Mouse (Mus musculus): ENCODE measurements at regions not wholly inside any gene's neighbourhood (a gene's known extent, or its start where the extent isn't known, plus 50 kb on each side); places are given as distances from the start of the nearest gene placed in this dataset.

DNA sequence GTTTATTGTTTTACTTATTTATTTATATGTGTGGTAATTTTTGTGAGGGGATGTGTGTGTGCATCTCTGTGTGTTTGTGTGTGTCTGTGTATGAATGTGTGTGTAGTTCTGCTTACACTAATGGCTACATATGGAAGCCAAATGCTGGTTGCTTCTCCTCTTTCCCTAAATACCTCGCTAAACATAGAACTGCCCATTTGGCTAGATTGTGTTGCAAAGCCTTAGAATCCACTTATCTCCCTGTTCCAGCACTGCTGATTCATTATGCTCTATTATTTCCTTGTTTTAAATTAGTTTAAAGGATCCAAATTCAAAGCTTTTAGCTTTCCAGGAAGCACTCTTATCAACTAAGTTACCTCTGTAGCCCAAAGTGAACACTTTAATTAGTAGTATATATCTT is 1148.5 kb upstream of the Cited2 start:
- no peak for ATAC-seq
- H3K9ac ChIP-seq (ENCODE audit: low read depth, low read length): no peak overlapping the region
- no peak overlapping the region for H3K4me2 ChIP-seq (ENCODE audit: low read length)
- H3K27ac ChIP-seq (ENCODE audit: low read length): no peak overlapping the region
- H3K4me1 ChIP-seq (ENCODE audit: control insufficient read depth, insufficient read depth, low read length): no peaks in the 10 kb centered on the region
- no peaks in the 10 kb centered on the region for H3K9me3 ChIP-seq (replicated peaks; ENCODE audit: control insufficient read depth, low read length, poor library complexity, severe bottlenecking)
- 87% methylated on average over 1 of the region's 1 CpGs for WGBS
- H3K36me3 ChIP-seq (ENCODE audit: control insufficient read depth, insufficient read depth, low read length): no peaks in the 10 kb centered on the region
- no peak overlapping the region for H3K4me3 ChIP-seq (ENCODE audit: low read depth, low read length)
- no peaks in the 10 kb centered on the region for H3K27me3 ChIP-seq (ENCODE audit: control insufficient read depth, insufficient read depth, low read depth, low read length)

DNA sequence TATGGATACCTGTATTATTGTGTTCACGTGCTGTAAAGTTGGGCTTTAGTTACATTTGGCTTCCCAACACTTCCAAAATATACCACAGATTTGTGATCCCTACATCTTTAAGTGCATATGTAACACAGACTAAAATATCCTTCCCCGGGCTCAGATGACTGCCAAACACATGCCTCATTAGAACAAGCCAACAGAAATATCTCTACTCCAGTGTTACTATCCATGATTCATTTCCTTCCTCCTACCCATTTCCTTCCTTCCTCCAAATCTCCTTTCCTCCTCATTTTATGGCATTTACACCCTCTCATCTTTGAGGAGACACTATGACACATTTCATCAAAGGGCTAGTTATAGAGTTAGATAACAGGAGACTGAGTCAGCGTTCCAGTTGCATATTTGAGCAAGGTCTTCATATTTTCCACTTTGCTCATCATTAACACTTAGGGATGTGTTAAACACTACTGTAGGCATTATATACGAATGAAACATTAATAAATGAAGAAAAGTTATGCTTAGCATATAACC is 1144.4 kb upstream of the Cited2 start:
- Histone ChIP-seq H3K36me3 (ENCODE audit: control insufficient read depth, insufficient read depth, low read length) (no peaks in the 10 kb centered on the region), H3K27ac (ENCODE audit: low read length) (no peak overlapping the region), H3K9me3 (replicated peaks; ENCODE audit: control insufficient read depth, low read length, poor library complexity, severe bottlenecking) (no peaks in the 10 kb centered on the region), H3K27me3 (ENCODE audit: control insufficient read depth, insufficient read depth, low read depth, low read length) (no peaks in the 10 kb centered on the region), H3K4me3 (ENCODE audit: low read depth, low read length) (no peak overlapping the region), H3K9ac (ENCODE audit: low read depth, low read length) (no peak overlapping the region), H3K4me1 (ENCODE audit: control insufficient read depth, insufficient read depth, low read length) (no peaks in the 10 kb centered on the region), H3K4me2 (ENCODE audit: low read length) (no peak overlapping the region)
- 89% methylated on average over 4 of the region's 4 CpGs for WGBS
- no peak for ATAC-seq

DNA sequence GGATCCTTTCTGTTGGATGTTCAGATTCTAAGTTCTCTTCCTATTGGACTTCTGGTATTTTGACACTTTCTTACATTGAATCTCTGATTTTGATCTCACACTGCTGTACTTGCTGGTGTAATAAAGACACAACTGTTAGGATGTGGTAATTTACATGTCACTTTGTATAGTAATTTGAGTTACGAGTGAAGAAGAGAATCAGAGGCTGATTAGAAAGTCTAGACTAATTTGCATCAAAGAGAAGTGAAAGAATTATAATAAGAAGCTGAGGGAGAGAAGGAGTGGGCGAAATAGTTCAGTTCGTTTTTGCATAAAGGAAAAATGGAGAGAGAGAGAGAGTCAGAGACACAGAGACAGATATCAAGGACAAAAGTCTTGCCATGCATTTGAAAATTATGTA is 1142.8 kb upstream of the Cited2 start:
- Histone ChIP-seq H3K4me3 (ENCODE audit: low read depth, low read length) (no peak overlapping the region), H3K27me3 (ENCODE audit: control insufficient read depth, insufficient read depth, low read depth, low read length) (no peaks in the 10 kb centered on the region), H3K9ac (ENCODE audit: low read depth, low read length) (no peak overlapping the region), H3K27ac (ENCODE audit: low read length) (no peak overlapping the region), H3K4me2 (ENCODE audit: low read length) (no peak overlapping the region), H3K36me3 (ENCODE audit: control insufficient read depth, insufficient read depth, low read length) (no peaks in the 10 kb centered on the region), H3K4me1 (ENCODE audit: control insufficient read depth, insufficient read depth, low read length) (no peaks in the 10 kb centered on the region), H3K9me3 (replicated peaks; ENCODE audit: control insufficient read depth, low read length, poor library complexity, severe bottlenecking) (no peaks in the 10 kb centered on the region)
- 68% methylated on average over 3 of the region's 3 CpGs for WGBS
- ATAC-seq: no peak

DNA sequence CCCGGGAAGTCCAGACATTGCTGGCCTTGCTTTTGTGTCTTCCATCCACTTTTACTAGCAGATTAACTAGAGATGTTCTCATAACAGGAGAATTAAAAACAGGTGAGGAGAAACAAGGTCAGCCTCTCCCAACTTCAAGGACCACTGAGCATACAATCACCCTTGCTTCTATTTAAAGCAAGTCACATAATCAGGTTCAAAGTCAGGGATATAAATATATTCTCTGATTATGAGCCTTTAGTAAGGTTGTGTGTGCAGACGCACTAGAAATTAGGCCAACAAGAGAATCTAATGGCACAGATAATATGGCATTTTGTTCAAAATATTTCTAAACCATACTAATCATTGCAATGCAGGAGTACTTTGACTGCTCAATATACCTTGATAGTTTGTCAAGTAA is 1134.2 kb upstream of the Cited2 start:
- no peak overlapping the region for H3K4me3 ChIP-seq (ENCODE audit: low read depth, low read length)
- ATAC-seq: no peak
- no peak overlapping the region for H3K9ac ChIP-seq (ENCODE audit: low read depth, low read length)
- WGBS: 76% methylated on average over 2 of the region's 2 CpGs
- H3K36me3 ChIP-seq (ENCODE audit: control insufficient read depth, insufficient read depth, low read length): no peaks in the 10 kb centered on the region
- H3K9me3 ChIP-seq (replicated peaks; ENCODE audit: control insufficient read depth, low read length, poor library complexity, severe bottlenecking): no peaks in the 10 kb centered on the region
- no peak overlapping the region for H3K4me2 ChIP-seq (ENCODE audit: low read length)
- no peaks in the 10 kb centered on the region for H3K27me3 ChIP-seq (ENCODE audit: control insufficient read depth, insufficient read depth, low read depth, low read length)
- H3K27ac ChIP-seq (ENCODE audit: low read length): no peak overlapping the region
- H3K4me1 ChIP-seq (ENCODE audit: control insufficient read depth, insufficient read depth, low read length): no peaks in the 10 kb centered on the region

DNA sequence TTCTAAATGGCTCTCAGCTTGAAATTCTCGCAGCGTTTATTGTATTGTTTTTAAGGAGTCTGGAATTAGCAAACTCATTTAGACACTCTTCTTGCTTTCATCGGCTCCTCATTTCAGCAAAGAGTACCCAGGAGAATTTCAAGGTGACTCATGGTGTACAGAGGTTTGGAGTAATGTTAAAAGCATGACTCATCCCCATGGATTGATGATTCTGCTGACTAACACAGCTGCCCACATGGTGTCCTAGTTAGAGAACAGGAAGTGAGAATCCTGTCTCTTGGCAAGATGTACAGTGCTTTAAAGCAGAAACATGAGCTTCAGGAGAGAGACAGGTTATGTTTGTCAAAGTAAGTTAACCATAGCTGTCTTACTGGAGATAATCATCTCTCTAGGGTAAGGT is 1133.6 kb upstream of the Cited2 start:
- no peaks in the 10 kb centered on the region for H3K9me3 ChIP-seq (replicated peaks; ENCODE audit: control insufficient read depth, low read length, poor library complexity, severe bottlenecking)

DNA sequence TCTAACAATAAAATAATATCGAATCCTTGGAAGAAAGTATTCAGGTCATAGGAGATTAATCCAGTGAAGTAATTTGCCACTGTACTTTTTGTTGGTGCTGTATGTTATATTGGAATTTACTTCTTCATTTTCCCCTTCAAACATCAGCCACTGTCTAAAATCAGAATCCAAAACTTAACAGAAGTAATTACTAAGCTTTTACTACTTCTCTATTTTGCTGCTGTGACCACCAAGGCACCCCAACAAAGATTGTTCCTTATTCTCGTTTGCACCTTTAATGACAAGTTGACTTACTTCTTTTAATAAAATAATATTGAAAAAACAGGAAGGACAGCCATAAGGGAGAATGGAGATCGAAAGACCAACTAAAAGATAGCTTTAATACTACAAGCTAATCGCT is 1130.1 kb upstream of the Cited2 start:
- H3K4me2 ChIP-seq (ENCODE audit: low read length): no peak overlapping the region
- no peaks in the 10 kb centered on the region; the same call in 1 of the 2 replicates for H3K9me3 ChIP-seq (replicated peaks; ENCODE audit: control insufficient read depth, low read length, poor library complexity, severe bottlenecking)
- no peak overlapping the region for H3K27ac ChIP-seq (ENCODE audit: low read length)
- no peaks in the 10 kb centered on the region for H3K27me3 ChIP-seq (ENCODE audit: control insufficient read depth, insufficient read depth, low read depth, low read length)
- no peaks in the 10 kb centered on the region for H3K4me1 ChIP-seq (ENCODE audit: control insufficient read depth, insufficient read depth, low read length)
- no peak for ATAC-seq
- H3K9ac ChIP-seq (ENCODE audit: low read depth, low read length): no peak overlapping the region
- 92% methylated on average over 4 of the region's 4 CpGs for WGBS
- H3K4me3 ChIP-seq (ENCODE audit: low read depth, low read length): no peak overlapping the region
- H3K36me3 ChIP-seq (ENCODE audit: control insufficient read depth, insufficient read depth, low read length): no peaks in the 10 kb centered on the region

More for the DNA sequence above, 1133.6 kb upstream of the Cited2 start:
- no peak overlapping the region for H3K4me3 ChIP-seq (ENCODE audit: low read depth, low read length)
- no peak for ATAC-seq
- WGBS: 79% methylated on average over 3 of the region's 3 CpGs
- H3K4me2 ChIP-seq (ENCODE audit: low read length): no peak overlapping the region
- H3K4me1 ChIP-seq (ENCODE audit: control insufficient read depth, insufficient read depth, low read length): no peaks in the 10 kb centered on the region
- no peak overlapping the region for H3K9ac ChIP-seq (ENCODE audit: low read depth, low read length)
- H3K27ac ChIP-seq (ENCODE audit: low read length): no peak overlapping the region
- H3K27me3 ChIP-seq (ENCODE audit: control insufficient read depth, insufficient read depth, low read depth, low read length): no peaks in the 10 kb centered on the region
- no peaks in the 10 kb centered on the region for H3K36me3 ChIP-seq (ENCODE audit: control insufficient read depth, insufficient read depth, low read length)

DNA sequence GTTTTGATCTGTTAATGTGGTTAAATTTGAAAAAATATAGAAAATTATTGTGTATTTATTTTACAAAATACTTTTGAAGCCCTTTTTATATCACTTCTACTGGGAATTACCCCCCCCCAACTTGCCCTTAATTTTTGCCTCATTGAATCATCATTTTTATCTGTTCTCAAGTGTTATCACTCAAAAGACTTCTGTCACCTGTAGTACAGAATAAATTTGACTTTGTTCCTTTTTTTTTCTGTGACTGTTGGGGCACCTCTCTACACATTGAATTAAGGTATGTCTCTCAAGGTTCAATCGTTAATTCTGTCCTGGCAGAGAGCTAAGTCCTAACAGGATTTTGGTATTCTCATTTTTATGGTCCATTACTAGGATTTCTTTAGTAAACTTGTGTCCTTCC is 1123.0 kb upstream of the Cited2 start:
- 96% methylated on average over 1 of the region's 1 CpGs for WGBS
- Histone ChIP-seq H3K36me3 (ENCODE audit: control insufficient read depth, insufficient read depth, low read length) (no peaks in the 10 kb centered on the region), H3K4me3 (ENCODE audit: low read depth, low read length) (no peak overlapping the region), H3K27ac (ENCODE audit: low read length) (no peak overlapping the region), H3K4me1 (ENCODE audit: control insufficient read depth, insufficient read depth, low read length) (no peaks in the 10 kb centered on the region), H3K9me3 (replicated peaks; ENCODE audit: control insufficient read depth, low read length, poor library complexity, severe bottlenecking) (no peaks in the 10 kb centered on the region; the same call in 1 of the 2 replicates), H3K9ac (ENCODE audit: low read depth, low read length) (no peak overlapping the region), H3K27me3 (ENCODE audit: control insufficient read depth, insufficient read depth, low read depth, low read length) (no peaks in the 10 kb centered on the region), H3K4me2 (ENCODE audit: low read length) (no peak overlapping the region)
- ATAC-seq: no peak

DNA sequence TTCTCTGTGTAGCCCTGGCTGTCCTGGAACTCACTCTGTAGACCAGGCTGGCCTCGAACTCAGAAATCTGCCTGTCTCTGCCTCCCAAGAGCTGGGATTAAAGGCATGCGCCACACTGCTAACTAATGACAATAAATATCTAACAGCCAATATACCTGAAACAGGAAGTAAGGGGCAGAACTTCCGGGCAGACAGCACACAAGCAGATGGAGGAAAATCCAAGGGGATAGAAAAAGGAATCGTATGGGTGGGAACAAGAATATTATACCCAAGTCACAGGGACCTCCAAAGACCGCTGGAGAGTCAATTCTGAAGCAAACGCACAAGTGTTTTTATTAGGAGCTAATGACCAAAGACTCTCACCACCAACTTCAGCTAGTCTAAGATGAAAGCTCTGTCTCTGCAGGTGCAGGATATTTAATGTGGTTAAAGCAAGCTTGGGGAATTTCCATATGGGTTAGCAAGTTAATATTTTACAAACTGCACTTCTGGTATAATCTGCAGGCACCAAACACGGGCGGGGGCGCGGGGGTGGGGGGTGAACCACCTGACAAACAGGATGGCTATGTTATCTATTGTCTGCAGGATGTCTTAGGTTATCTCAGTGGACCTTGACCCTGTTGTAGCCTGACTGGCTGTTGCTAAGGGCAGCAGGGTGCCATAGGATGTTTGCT is 1122.3 kb upstream of the Cited2 start:
- Histone ChIP-seq H3K4me1 (ENCODE audit: control insufficient read depth, insufficient read depth, low read length) (no peaks in the 10 kb centered on the region), H3K4me3 (ENCODE audit: low read depth, low read length) (no peak overlapping the region), H3K4me2 (ENCODE audit: low read length) (no peak overlapping the region), H3K27ac (ENCODE audit: low read length) (no peak overlapping the region), H3K9ac (ENCODE audit: low read depth, low read length) (no peak overlapping the region), H3K9me3 (replicated peaks; ENCODE audit: control insufficient read depth, low read length, poor library complexity, severe bottlenecking) (no peaks in the 10 kb centered on the region; the same call in 1 of the 2 replicates), H3K27me3 (ENCODE audit: control insufficient read depth, insufficient read depth, low read depth, low read length) (no peaks in the 10 kb centered on the region), H3K36me3 (ENCODE audit: control insufficient read depth, insufficient read depth, low read length) (no peaks in the 10 kb centered on the region)
- WGBS: 87% methylated on average over 10 of the region's 10 CpGs
- no peak for ATAC-seq

DNA sequence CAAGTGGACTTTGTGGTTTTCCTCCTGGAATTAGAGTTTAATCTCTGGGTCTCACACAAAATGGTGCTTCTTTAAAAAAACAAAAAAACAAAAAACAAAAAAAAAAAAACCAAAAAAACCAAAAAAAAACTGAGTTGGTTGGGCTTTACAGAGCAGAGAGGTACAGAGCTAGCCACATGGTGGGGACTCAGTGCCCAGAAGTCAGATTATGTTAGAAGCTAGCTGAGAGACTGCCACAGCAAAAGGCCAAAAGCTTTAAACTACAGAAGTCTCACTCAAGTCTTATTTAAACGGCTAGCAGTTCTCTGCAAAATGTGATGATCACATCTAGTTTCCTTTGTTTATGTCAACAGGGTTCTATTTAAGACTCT is 1121.8 kb upstream of the Cited2 start:
- Histone ChIP-seq H3K9me3 (replicated peaks; ENCODE audit: control insufficient read depth, low read length, poor library complexity, severe bottlenecking) (no peaks in the 10 kb centered on the region; the same call in 1 of the 2 replicates), H3K4me1 (ENCODE audit: control insufficient read depth, insufficient read depth, low read length) (no peaks in the 10 kb centered on the region), H3K36me3 (ENCODE audit: control insufficient read depth, insufficient read depth, low read length) (no peaks in the 10 kb centered on the region), H3K9ac (ENCODE audit: low read depth, low read length) (no peak overlapping the region), H3K4me3 (ENCODE audit: low read depth, low read length) (no peak overlapping the region), H3K27ac (ENCODE audit: low read length) (no peak overlapping the region), H3K27me3 (ENCODE audit: control insufficient read depth, insufficient read depth, low read depth, low read length) (no peaks in the 10 kb centered on the region), H3K4me2 (ENCODE audit: low read length) (no peak overlapping the region)
- 58% methylated on average over 1 of the region's 1 CpGs for WGBS
- no peak for ATAC-seq

Data from midbrain, embryonic 16.5 days (tissue).